Mouse (Mus musculus): Measurements from ENCODE around the gene Gm9833. TPM values are rescaled to one million over a fixed set of nuclear protein-coding genes. Genes with fewer than 3 reads are reported as not detected.

The Gm9833 gene
- total and polyA plus RNA-seq, 3 experiments = not detected

- Histone ChIP-seq H3K27me3 (replicated peaks) (no peaks in the 10 kb centered on the region), H3K4me1 (ENCODE audit: control insufficient read depth in 1 of 2, insufficient read depth in 2 of 2) (no peaks in the 10 kb centered on the region), H3K4me3 (replicated peaks in 1 of 3; ENCODE audit: low read depth in 2 of 3, low read length in 2 of 3, poor library complexity in 1 of 3) (no peak overlapping the region), H3K36me3 (replicated peaks in 1 of 2; ENCODE audit: control insufficient read depth in 1 of 2, insufficient read depth in 1 of 2, low read length in 1 of 2) (no peaks in the 10 kb centered on the region), H3K27ac (ENCODE audit: insufficient read depth, low read depth) (no peak overlapping the region), H3K4me2 (ENCODE audit: insufficient read depth, low read depth, poor library complexity, severe bottlenecking) (no peak overlapping the region), H3K9ac (ENCODE audit: insufficient read depth, low read depth) (no peak overlapping the region), H3K79me2 (replicated peaks; ENCODE audit: control insufficient read depth, extremely low read depth, insufficient read depth, poor library complexity, severe bottlenecking) (no peaks in the 10 kb centered on the region), H3K9me3 (replicated peaks; ENCODE audit: low read length) (no peaks in the 10 kb centered on the region)
- no peak for TF ChIP-seq CHD1 (IDR thresholded peaks at IDR 0.05; ENCODE audit: low read depth, low read length)
- TF ChIP-seq ELF1 (IDR thresholded peaks at IDR 0.05; ENCODE audit: low read depth, low read length) = no peak
- no peak for TF ChIP-seq ZC3H11A (IDR thresholded peaks at IDR 0.05; ENCODE audit: low read depth, low read length)
- TF ChIP-seq PAX5 (IDR thresholded peaks at IDR 0.05; ENCODE audit: low read length) = no peak
- TF ChIP-seq CTCF (conservative IDR thresholded peaks at IDR 0.05 in 1 of 2, IDR thresholded peaks at IDR 0.05 in 1 of 2; ENCODE audit: low read depth in 2 of 2, low read length in 2 of 2) = no peak
- in situ Hi-C loops (cut with MboI; ENCODE audit: low pct_ligation_motif_present, low pct_unique_long_range_greater_than_20kb, low sequenced_read_pairs) (no loop called here), dilution Hi-C loops (cut with MboI; ENCODE audit: extremely low pct_ligation_motif_present, extremely low pct_unique_long_range_greater_than_20kb, low sequenced_read_pairs) (no loop called here)
- no peak for DNase-seq (ENCODE audit: extremely low read depth)
Measured at GRCm38 (mm10) chr3:10126502-10126901, 38.6 kb downstream of the Gm9833 start.

DNA sequence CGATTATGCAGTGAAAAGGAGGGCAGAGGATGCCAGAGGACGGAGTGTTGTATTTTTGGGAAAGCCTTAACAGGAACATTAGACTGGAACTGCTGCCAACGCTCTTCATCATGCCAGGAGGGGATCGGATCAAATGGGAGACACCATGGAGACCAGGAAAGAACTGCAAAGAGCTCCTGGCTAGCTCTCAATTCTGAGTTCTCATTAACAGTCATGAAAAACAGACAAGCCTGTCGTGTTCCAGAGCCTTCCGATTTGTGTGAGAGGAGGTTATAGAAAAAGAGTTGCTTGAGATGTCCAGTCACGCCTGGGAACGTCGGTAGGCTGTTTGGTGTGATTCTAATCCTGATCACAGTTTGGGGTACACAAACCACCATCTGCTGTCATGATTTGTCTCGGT is 39.0 kb downstream of the Gm9833 start:
- dilution Hi-C loops (cut with MboI; ENCODE audit: extremely low pct_ligation_motif_present, extremely low pct_unique_long_range_greater_than_20kb, low sequenced_read_pairs) = no loop called here
- in situ Hi-C loops (cut with MboI; ENCODE audit: low pct_ligation_motif_present, low pct_unique_long_range_greater_than_20kb, low sequenced_read_pairs) = no loop called here

GRCm38 (mm10) chr3:10127505-10127904 is 39.6 kb downstream of the Gm9833 start:
- Histone ChIP-seq H3K27ac (ENCODE audit: insufficient read depth, low read depth) (no peak overlapping the region), H3K4me3 (replicated peaks in 1 of 3; ENCODE audit: low read depth in 2 of 3, low read length in 2 of 3, poor library complexity in 1 of 3) (no peak overlapping the region), H3K36me3 (replicated peaks in 1 of 2; ENCODE audit: control insufficient read depth in 1 of 2, insufficient read depth in 1 of 2, low read length in 1 of 2) (no peaks in the 10 kb centered on the region), H3K4me1 (ENCODE audit: control insufficient read depth in 1 of 2, insufficient read depth in 2 of 2) (no peaks in the 10 kb centered on the region), H3K27me3 (replicated peaks) (no peaks in the 10 kb centered on the region), H3K79me2 (replicated peaks; ENCODE audit: control insufficient read depth, extremely low read depth, insufficient read depth, poor library complexity, severe bottlenecking) (no peaks in the 10 kb centered on the region), H3K9ac (ENCODE audit: insufficient read depth, low read depth) (no peak overlapping the region), H3K9me3 (replicated peaks; ENCODE audit: low read length) (no peaks in the 10 kb centered on the region), H3K4me2 (ENCODE audit: insufficient read depth, low read depth, poor library complexity, severe bottlenecking) (no peak overlapping the region)
- TF ChIP-seq TBP (conservative IDR thresholded peaks at IDR 0.05; ENCODE audit: low read depth, low read length) = no peak
- no peak for TF ChIP-seq JUND (conservative IDR thresholded peaks at IDR 0.05; ENCODE audit: low read depth, low read length)
- TF ChIP-seq BHLHE40 (IDR thresholded peaks at IDR 0.05; ENCODE audit: low read depth, low read length) = no peak
- no peak for TF ChIP-seq TCF12 (IDR thresholded peaks at IDR 0.05; ENCODE audit: low read depth, low read length)
- no peak for TF ChIP-seq HCFC1 (IDR thresholded peaks at IDR 0.05; ENCODE audit: low read depth, low read length)
- in situ Hi-C loops (cut with MboI; ENCODE audit: low pct_ligation_motif_present, low pct_unique_long_range_greater_than_20kb, low sequenced_read_pairs) (no loop called here), dilution Hi-C loops (cut with MboI; ENCODE audit: extremely low pct_ligation_motif_present, extremely low pct_unique_long_range_greater_than_20kb, low sequenced_read_pairs) (no loop called here)
- DNase-seq (ENCODE audit: extremely low read depth) = no peak

More for the DNA sequence above, 39.0 kb downstream of the Gm9833 start:
- H3K9me3 ChIP-seq (replicated peaks; ENCODE audit: low read length) = no peaks in the 10 kb centered on the region
- no peaks in the 10 kb centered on the region for H3K36me3 ChIP-seq (replicated peaks in 1 of 2; ENCODE audit: control insufficient read depth in 1 of 2, insufficient read depth in 1 of 2, low read length in 1 of 2)
- no peaks in the 10 kb centered on the region for H3K4me1 ChIP-seq (ENCODE audit: control insufficient read depth in 1 of 2, insufficient read depth in 2 of 2)
- no peaks in the 10 kb centered on the region for H3K27me3 ChIP-seq (replicated peaks)
- no peak overlapping the region for H3K9ac ChIP-seq (ENCODE audit: insufficient read depth, low read depth)
- no peak for DNase-seq (ENCODE audit: extremely low read depth)
- no peaks in the 10 kb centered on the region for H3K79me2 ChIP-seq (replicated peaks; ENCODE audit: control insufficient read depth, extremely low read depth, insufficient read depth, poor library complexity, severe bottlenecking)
- no peak overlapping the region for H3K4me3 ChIP-seq (replicated peaks in 1 of 3; ENCODE audit: low read depth in 2 of 3, low read length in 2 of 3, poor library complexity in 1 of 3)
- H3K4me2 ChIP-seq (ENCODE audit: insufficient read depth, low read depth, poor library complexity, severe bottlenecking) = no peak overlapping the region
- TF ChIP-seq POLR2A (IDR thresholded peaks at IDR 0.05; ENCODE audit: low read depth, low read length) (no peak), GABPA (IDR thresholded peaks at IDR 0.05; ENCODE audit: insufficient replicate concordance, low read depth, low read length) (no peak), EP300 (IDR thresholded peaks at IDR 0.05; ENCODE audit: low read length) (no peak), NELFE (IDR thresholded peaks at IDR 0.05; ENCODE audit: low read depth, low read length) (no peak), TBP (conservative IDR thresholded peaks at IDR 0.05; ENCODE audit: low read depth, low read length) (no peak), SIN3A (IDR thresholded peaks at IDR 0.05; ENCODE audit: low read length) (no peak), NRF1 (IDR thresholded peaks at IDR 0.05; ENCODE audit: low read depth, low read length) (no peak), RCOR1 (conservative IDR thresholded peaks at IDR 0.05; ENCODE audit: low read depth, low read length) (no peak), RAD21 (IDR thresholded peaks at IDR 0.05; ENCODE audit: low read depth, low read length) (no peak), POLR2AphosphoS2 (IDR thresholded peaks at IDR 0.05; ENCODE audit: low read depth, low read length) (no peak), BHLHE40 (IDR thresholded peaks at IDR 0.05; ENCODE audit: low read depth, low read length) (no peak), CHD2 (IDR thresholded peaks at IDR 0.05; ENCODE audit: low read length) (no peak), MAX (IDR thresholded peaks at IDR 0.05; ENCODE audit: low read length) (no peak), TCF12 (IDR thresholded peaks at IDR 0.05; ENCODE audit: low read depth, low read length) (no peak), KAT2A (IDR thresholded peaks at IDR 0.05; ENCODE audit: insufficient replicate concordance, low read length) (no peak), SMC3 (IDR thresholded peaks at IDR 0.05; ENCODE audit: low read depth, low read length) (no peak), ZMIZ1 (IDR thresholded peaks at IDR 0.05; ENCODE audit: low read depth, low read length) (no peak), JUND (conservative IDR thresholded peaks at IDR 0.05; ENCODE audit: low read depth, low read length) (no peak)
- no peak overlapping the region for H3K27ac ChIP-seq (ENCODE audit: insufficient read depth, low read depth)

Measured in CH12.LX (cell line).